Mouse (Mus musculus): ENCODE results near the gene Amt. TPM values are rescaled to one million over a fixed set of nuclear protein-coding genes. Genes with fewer than 3 reads are reported as not detected.

Amt gene
- 0.17 TPM for polyA plus RNA-seq (2017; shearing (Covaris generic))

GRCm38 (mm10) chr9:108296453-108297355 lies at the start of gene Amt:
Amt (plus strand) TSS chr9:108296853.

GRCm38 (mm10) chr9:108263690-108264190 lies 32.9 kb upstream of the Amt start, which contains the start of gene Dag1:
Dag1 (minus strand) TSS chr9:108263958.

GRCm38 (mm10) chr9:108290016-108290750 lies 6.5 kb upstream of the Amt start, which contains the start of gene Nicn1:
Nicn1 (plus strand) TSS chr9:108290429.

GRCm38 (mm10) chr9:108305629-108306520 lies 9.2 kb downstream of the Amt start, which contains the start of the genes Rhoa and Tcta:
Rhoa (plus strand) TSS chr9:108306129.
Tcta (minus strand) TSS chr9:108306160.

GRCm38 (mm10) chr9:108338886-108339781 lies 42.5 kb downstream of the Amt start, which contains the start of gene Gpx1:
Gpx1 (plus strand) TSS chr9:108338903.

DNA sequence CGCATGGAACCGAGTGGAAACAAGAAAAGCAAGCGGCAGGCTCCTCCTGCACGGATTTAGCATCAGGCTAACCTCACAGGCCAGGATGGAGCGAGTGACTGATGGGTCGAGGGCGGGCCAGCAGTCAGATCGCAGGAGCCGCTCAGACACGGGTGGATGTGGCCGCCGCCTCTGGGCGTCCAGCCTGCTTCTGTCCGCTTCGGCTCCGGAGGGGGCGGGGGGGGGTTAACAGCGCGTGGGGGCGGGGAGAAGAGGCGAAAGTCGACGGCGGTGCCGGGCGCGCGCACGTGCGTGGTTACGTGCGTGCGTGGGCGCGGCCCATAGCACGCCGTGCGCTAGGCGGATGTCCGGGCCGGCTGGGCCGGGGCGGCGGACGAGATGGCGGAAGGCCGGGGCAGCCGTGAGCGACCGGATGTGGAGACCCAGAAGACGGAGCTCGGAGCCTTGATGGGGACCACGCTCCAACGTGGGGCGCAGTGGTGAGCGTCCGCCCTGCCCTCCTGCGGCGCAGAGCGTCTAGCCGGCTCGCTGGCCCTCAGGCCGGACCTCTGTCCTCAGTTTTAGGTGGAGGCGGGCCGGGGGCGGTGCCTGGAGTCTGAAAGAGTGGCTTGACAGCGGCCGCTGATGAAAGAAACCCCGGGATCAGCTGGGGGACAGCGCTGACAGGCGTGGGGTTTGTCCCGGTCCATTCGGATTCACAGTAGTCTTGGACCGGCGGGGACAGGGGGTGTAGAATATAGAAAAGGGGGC lies 51.1 kb downstream of the Amt start, which contains the start of gene Usp4:
Usp4 (plus strand) TSS at position 314 of the 750 bp plus-strand sequence.

Other genes starting within 250 kb of the Amt start
- gene Gmppb, start 247.6 kb upstream of the Amt start, polyA plus RNA-seq (2017; shearing (Covaris generic)) = 25.0 TPM
- gene Amigo3, start 243.7 kb upstream of the Amt start, polyA plus RNA-seq (2017; shearing (Covaris generic)) = 1.4 TPM
- 3.1 TPM for gene Mst1, start 216.4 kb upstream of the Amt start, polyA plus RNA-seq (2017; shearing (Covaris generic))
- 110 TPM for gene Rnf123, start 213.5 kb upstream of the Amt start, polyA plus RNA-seq (2017; shearing (Covaris generic))
- 54.4 TPM for gene Apeh, start 202.2 kb upstream of the Amt start, polyA plus RNA-seq (2017; shearing (Covaris generic))
- 0.30 TPM for gene Bsn, start 106.5 kb upstream of the Amt start, polyA plus RNA-seq (2017; shearing (Covaris generic))
- gene Dag1, start 32.9 kb upstream of the Amt start, polyA plus RNA-seq (2017; shearing (Covaris generic)) = 11.0 TPM
- gene Nicn1, start 6.4 kb upstream of the Amt start, polyA plus RNA-seq (2017; shearing (Covaris generic)) = 1.7 TPM
- 424 TPM for gene Rhoa, start 9.3 kb downstream of the Amt start, polyA plus RNA-seq (2017; shearing (Covaris generic))
- gene Tcta, start 9.3 kb downstream of the Amt start, polyA plus RNA-seq (2017; shearing (Covaris generic)) = 5.3 TPM
- gene Gpx1, start 42.0 kb downstream of the Amt start, polyA plus RNA-seq (2017; shearing (Covaris generic)) = 260 TPM
- 94.4 TPM for gene Usp4, start 51.0 kb downstream of the Amt start, polyA plus RNA-seq (2017; shearing (Covaris generic))
- gene 1700102P08Rik, start 96.0 kb downstream of the Amt start, polyA plus RNA-seq (2017; shearing (Covaris generic)) = 0.74 TPM
- not detected for gene Ccdc36, start 131.6 kb downstream of the Amt start, polyA plus RNA-seq (2017; shearing (Covaris generic))
- gene BC048562, start 139.6 kb downstream of the Amt start, polyA plus RNA-seq (2017; shearing (Covaris generic)) = not detected
- 27.6 TPM for gene Ccdc71, start 163.7 kb downstream of the Amt start, polyA plus RNA-seq (2017; shearing (Covaris generic))
- gene Klhdc8b, start 164.7 kb downstream of the Amt start, polyA plus RNA-seq (2017; shearing (Covaris generic)) = 7.3 TPM
- not detected for gene Lamb2, start 182.9 kb downstream of the Amt start, polyA plus RNA-seq (2017; shearing (Covaris generic))
- gene Usp19, start 193.7 kb downstream of the Amt start, polyA plus RNA-seq (2017; shearing (Covaris generic)) = 158 TPM
- 74.5 TPM for gene Qars, start 210.9 kb downstream of the Amt start, polyA plus RNA-seq (2017; shearing (Covaris generic))
- 172 TPM for gene Qrich1, start 220.0 kb downstream of the Amt start, polyA plus RNA-seq (2017; shearing (Covaris generic))